Comparison of ENCODE assay signal across 7 mouse cellular contexts in genomic region chr7:16614171-16614887, GRCm38 (mm10). TPM values are rescaled to one million over a fixed set of nuclear protein-coding genes. Genes with fewer than 3 reads are reported as not detected.
DNase-seq lines count a peak whose midpoint lies in the region; ATAC-seq and TF ChIP-seq lines count a peak whose summit lies in the region.

No protein-coding gene starts in this region.

- in situ Hi-C loops in Patski (cut with MboI; ENCODE audit: low pct_unique_long_range_greater_than_20kb) = no loop called here

- no peak for TF ChIP-seq EP300 in lung, postnatal 0 days (IDR thresholded peaks at IDR 0.05)

- no peak for DNase-seq in Patski (ENCODE audit: low read depth, low spot score)
- peak; percentile 44 for DNase-seq in embryo, embryonic 11.5 days (ENCODE audit: low read depth, low spot score)
- peak; percentile 50 to 69 for DNase-seq in gastrocnemius, postnatal 36 days
- peak; percentile 85 for DNase-seq in lung, postnatal 0 days (ENCODE audit: low spot score)
- peak; percentile 77 for DNase-seq in ovary, postnatal 36 days (ENCODE audit: low spot score)

- H3K4me2 ChIP-seq in kidney, embryonic 16.5 days (replicated peaks; ENCODE audit: low read depth, low read length) = peak overlapping the region; percentile 87
- H3K4me2 ChIP-seq in lung, postnatal 0 days (replicated peaks; ENCODE audit: low read depth, low read length) = peak overlapping the region; percentile 84

- CTCF ChIA-PET in Patski (lab: Charles Lee) = interaction anchor here (0.9 to 1.0 kb wide), 2 partner anchors 16 to 122 kb away, joined by 3 read pairs; no protein-coding TSS in a partner anchor

- intact Hi-C loops in gastrocnemius, postnatal 36 days (cut with DNase I) = loop anchor here (5.0 to 10.0 kb wide), 2 partner anchors 37 to 320 kb away; no protein-coding TSS in a partner anchor

- peaks cover 73% of the 10 kb centered on the region for H3K4me1 ChIP-seq in E14TG2a.4 (replicated peaks; ENCODE audit: low read depth, low read length)
- H3K4me1 ChIP-seq in kidney, embryonic 16.5 days (ENCODE audit: insufficient read depth, low read length) = peaks cover 65% of the 10 kb centered on the region
- H3K4me1 ChIP-seq in lung, postnatal 0 days (ENCODE audit: insufficient read depth, low read depth, low read length) = peaks cover 35% of the 10 kb centered on the region

- peaks cover 9% of the 10 kb centered on the region for H3K27me3 ChIP-seq in E14TG2a.4 (ENCODE audit: insufficient read depth, low read length)
- H3K27me3 ChIP-seq in Patski = no peaks in the 10 kb centered on the region
- H3K27me3 ChIP-seq in kidney, embryonic 16.5 days (ENCODE audit: insufficient read depth, low read length) = no peaks in the 10 kb centered on the region
- H3K27me3 ChIP-seq in lung, postnatal 0 days (replicated peaks; ENCODE audit: insufficient read depth, low read length) = no peaks in the 10 kb centered on the region

- WGBS in kidney, embryonic 16.5 days = under 1% methylated on average over 46 of the region's 101 CpGs
- WGBS in lung, postnatal 0 days = 3% methylated on average over 7 of the region's 101 CpGs

- no peaks in the 10 kb centered on the region for H3K9me3 ChIP-seq in E14TG2a.4 (ENCODE audit: low read length)
- H3K9me3 ChIP-seq in kidney, embryonic 16.5 days (ENCODE audit: low read length) = no peaks in the 10 kb centered on the region
- no peaks in the 10 kb centered on the region for H3K9me3 ChIP-seq in lung, postnatal 0 days (ENCODE audit: low read length)

- peak overlapping the region; percentile 99 for H3K9ac ChIP-seq in kidney, embryonic 16.5 days (replicated peaks; ENCODE audit: low read length)
- peak overlapping the region; percentile 92 for H3K9ac ChIP-seq in lung, postnatal 0 days (replicated peaks; ENCODE audit: low read depth)

- TF ChIP-seq CTCF in E14TG2a.4 (conservative IDR thresholded peaks at IDR 0.05; ENCODE audit: low read length) (no peak), Patski (IDR thresholded peaks at IDR 0.05) (no peak)
- no peak for TF ChIP-seq CTCF in lung, postnatal 0 days (IDR thresholded peaks at IDR 0.05)

- peaks cover 25% of the 10 kb centered on the region for H3K36me3 ChIP-seq in E14TG2a.4 (ENCODE audit: insufficient read depth, low read length)
- H3K36me3 ChIP-seq in kidney, embryonic 16.5 days (ENCODE audit: insufficient read depth, low read length) = no peaks in the 10 kb centered on the region
- H3K36me3 ChIP-seq in lung, postnatal 0 days (ENCODE audit: insufficient read depth, low read length) = no peaks in the 10 kb centered on the region

- peak overlapping the region; percentile 95 for H3K4me3 ChIP-seq in E14TG2a.4 (replicated peaks; ENCODE audit: low read length)
- H3K4me3 ChIP-seq in kidney, embryonic 16.5 days (ENCODE audit: low read length) = peak overlapping the region; percentile 95
- peak overlapping the region; percentile 95 for H3K4me3 ChIP-seq in lung, postnatal 0 days (ENCODE audit: low read depth, low read length)

- peak; percentile 42 for ATAC-seq in Patski
- ATAC-seq in kidney, embryonic 16.5 days (ENCODE audit: low FRiP score, low TSS enrichment) = peak; percentile 20
- peak; percentile 41 for ATAC-seq in lung, postnatal 0 days

- peak overlapping the region; percentile 100 for H3K27ac ChIP-seq in kidney, embryonic 16.5 days (ENCODE audit: low read length)
- H3K27ac ChIP-seq in lung, postnatal 0 days (ENCODE audit: low read length) = peak overlapping the region; percentile 97

- POLR2A ChIA-PET in Patski (lab: Charles Lee) = interaction anchor here (1.0 to 1.7 kb wide), 2 partner anchors 81 to 107 kb away, joined by 3 to 4 read pairs; no protein-coding TSS in a partner anchor

RNA-seq across cellular contexts. Expression of gene Arhgap35, which starts 0.5 kb away (rescaled TPM):
- 53.1 TPM for polyA plus RNA-seq in Patski (2021)
- total RNA-seq in gastrocnemius, postnatal 36 days (2021) = 10 to 100 TPM; 16.1 to 16.3 TPM
- polyA plus RNA-seq in kidney, embryonic 16.5 days (2015; fragmentation: Nextera tagmentation; extraction: Ambion mirVana) = 17.3 and 18.9 TPM in 2 replicates
- 8.2 and 10.9 TPM in 2 replicates for polyA plus RNA-seq in lung, postnatal 0 days (2015; fragmentation: Nextera tagmentation; extraction: Ambion mirVana)
